Mouse (Mus musculus) thymus, adult 2 months (tissue): Measurements from ENCODE around the gene Fam174a.

Source experiments
- CTCF ChIP-seq: fragments of 200-500 bp; IDR thresholded peaks from 2 replicates; pipeline ENCODE4 v1.5.1; 2012; ENCODE audit warnings: mild to moderate bottlenecking, control low read depth, low read length, moderate library complexity, borderline replicate concordance; ENCODE audit not compliant: control insufficient read depth, poor library complexity, insufficient read depth; ENCODE audit errors: extremely low read depth
- POLR2A ChIP-seq: fragments of 200-500 bp; IDR thresholded peaks from 2 replicates; pipeline ENCODE4 v1.6.1; 2012; ENCODE audit warnings: mild to moderate bottlenecking, low read length, control low read depth, moderate library complexity; ENCODE audit not compliant: control insufficient read depth, poor library complexity, insufficient read depth; ENCODE audit errors: extremely low read depth

GRCm38 (mm10) chr1:95267950-95268724 lies 45.3 kb upstream of the Fam174a start:
- TF ChIP-seq POLR2A (no peak), CTCF (no peak)
